Mouse (Mus musculus) ovary, postnatal 10 days (tissue): Measurements from ENCODE around the gene Tpbg.
"Not testable (repeated sequence)": the region's sequence is repeated elsewhere in the genome, so short reads cannot be mapped to it uniquely, and the experiment has no call there.

Experiments used
- DNase-seq: peaks from one replicate; pipeline ENCODE4 v3.0.0; 2022; ENCODE audit warnings: low spot score

The Tpbg gene

GRCm38 (mm10) chr9:85842351-85843011 is at the start of gene Tpbg:
Tpbg (plus strand) TSS chr9:85842380.
- DNase-seq = peak; percentile 57

GRCm38 (mm10) chr9:85801986-85802385 is 40.2 kb upstream of the Tpbg start:
- DNase-seq = not testable (repeated sequence)

DNA sequence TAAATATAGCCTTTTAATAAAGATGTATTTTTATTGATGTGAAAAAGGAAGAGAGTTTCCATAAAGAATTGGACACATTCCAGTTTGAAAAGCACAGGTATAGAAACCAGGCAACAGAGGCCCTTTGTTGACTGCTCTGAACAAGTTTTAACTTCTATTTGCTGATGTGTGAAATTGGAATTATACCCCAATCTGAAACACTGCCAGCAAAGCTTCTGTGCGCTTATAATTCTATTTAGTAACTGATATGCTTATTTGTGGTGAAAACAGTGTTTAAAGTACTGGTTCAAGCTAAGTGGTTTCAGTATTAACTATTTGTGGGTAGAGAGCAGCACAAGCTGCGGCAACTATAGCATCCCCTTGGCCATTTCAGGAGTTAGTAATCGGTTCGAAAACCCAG is 39.6 kb upstream of the Tpbg start:
- no peak for DNase-seq

- no peak for DNase-seq
Measured at GRCm38 (mm10) chr9:85806411-85806810, 35.8 kb upstream of the Tpbg start.

GRCm38 (mm10) chr9:85809246-85809645 is 32.9 kb upstream of the Tpbg start:
- no peak for DNase-seq

DNA sequence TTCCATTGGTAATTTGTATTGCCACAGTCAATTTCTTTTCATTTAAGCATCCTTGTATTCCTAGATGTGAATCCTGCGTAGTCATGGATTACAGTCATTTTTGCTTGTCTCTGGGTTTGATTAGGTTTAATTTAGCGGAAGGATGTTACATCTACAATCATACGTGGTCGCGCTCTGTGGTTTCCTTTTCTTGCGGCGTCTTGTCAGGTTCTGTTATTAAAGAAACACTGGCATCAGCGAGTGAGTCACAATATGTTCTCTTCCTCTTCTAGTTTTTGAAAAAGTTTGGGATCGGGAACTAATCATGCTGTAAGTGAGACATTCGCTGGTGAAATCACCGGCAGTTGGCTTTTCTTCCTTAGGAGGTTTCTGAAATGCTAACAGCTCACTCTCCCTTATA is 21.4 kb upstream of the Tpbg start:
- no peak for DNase-seq

DNA sequence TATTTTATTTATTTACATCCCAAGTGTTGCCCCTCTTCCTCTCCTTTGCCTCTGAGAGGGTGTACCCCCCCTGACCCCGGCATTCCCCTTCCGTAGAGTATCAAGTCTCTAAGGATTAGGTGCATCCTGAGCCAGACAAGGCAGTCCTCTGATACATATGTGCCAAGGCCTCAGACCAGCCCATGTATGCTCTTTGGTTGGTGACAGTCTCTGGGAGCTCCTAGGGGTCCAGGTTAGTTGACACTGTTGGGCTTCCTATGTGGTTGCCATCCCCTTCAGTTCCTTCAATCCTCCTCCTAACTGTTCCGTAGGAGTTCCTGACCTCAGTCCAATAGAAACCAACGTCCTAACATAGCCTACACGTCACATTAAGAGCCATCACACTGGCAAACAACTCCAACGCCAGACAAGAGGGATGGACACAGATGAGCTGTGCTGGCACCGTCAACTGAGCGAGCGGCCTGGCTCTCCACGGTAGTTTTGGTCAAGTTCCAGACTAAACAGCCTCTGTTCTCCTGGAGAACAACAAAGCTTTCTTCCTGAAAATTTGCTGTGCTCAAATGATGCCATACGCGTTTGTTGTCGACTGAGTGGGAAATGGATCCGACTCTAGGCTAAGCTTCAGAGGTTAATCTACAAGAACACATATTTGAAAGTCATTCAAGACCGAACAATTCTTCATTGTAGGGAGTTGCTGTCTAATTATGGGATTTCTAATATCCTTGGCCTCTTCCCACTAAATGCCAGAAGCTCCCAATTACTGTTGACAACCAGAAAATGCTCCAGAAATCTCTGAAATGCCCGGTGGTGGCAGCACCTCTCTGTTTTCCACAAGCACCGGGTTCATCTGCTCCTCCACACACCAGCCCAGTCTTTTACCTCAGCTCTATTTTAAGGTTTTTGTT is 6.4 kb upstream of the Tpbg start:
- no peak for DNase-seq

GRCm38 (mm10) chr9:85839626-85840025 is 2.6 kb upstream of the Tpbg start:
- DNase-seq = no peak

- peak; percentile 9 for DNase-seq
Measured at GRCm38 (mm10) chr9:85841891-85842290, 289 bp upstream of the Tpbg start.

- DNase-seq = peak; percentile 46
Measured at GRCm38 (mm10) chr9:85843031-85843890, 1.1 kb downstream of the Tpbg start.

DNA sequence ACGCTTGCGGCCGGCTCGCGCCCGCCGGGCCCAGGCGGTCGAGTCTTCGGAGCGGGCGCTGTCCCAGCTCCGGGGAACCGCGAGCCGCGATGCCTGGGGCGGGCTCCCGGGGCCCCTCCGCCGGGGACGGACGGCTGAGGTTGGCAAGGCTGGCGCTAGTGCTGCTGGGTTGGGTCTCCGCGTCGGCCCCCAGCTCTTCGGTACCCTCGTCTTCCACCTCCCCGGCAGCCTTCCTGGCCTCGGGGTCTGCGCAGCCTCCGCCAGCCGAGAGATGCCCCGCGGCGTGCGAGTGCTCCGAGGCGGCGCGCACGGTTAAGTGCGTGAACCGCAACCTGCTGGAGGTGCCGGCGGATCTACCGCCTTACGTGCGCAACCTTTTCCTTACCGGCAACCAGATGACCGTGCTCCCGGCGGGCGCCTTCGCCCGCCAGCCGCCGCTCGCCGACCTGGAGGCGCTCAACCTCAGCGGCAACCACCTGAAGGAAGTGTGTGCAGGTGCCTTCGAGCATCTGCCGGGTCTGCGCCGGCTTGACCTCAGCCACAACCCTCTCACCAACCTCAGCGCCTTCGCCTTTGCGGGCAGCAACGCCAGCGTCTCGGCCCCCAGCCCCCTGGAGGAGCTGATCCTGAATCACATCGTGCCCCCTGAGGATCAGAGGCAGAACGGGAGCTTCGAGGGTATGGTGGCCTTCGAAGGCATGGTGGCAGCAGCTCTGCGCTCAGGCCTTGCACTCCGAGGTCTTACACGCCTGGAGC is 1.9 kb downstream of the Tpbg start:
- DNase-seq = no peak

DNA sequence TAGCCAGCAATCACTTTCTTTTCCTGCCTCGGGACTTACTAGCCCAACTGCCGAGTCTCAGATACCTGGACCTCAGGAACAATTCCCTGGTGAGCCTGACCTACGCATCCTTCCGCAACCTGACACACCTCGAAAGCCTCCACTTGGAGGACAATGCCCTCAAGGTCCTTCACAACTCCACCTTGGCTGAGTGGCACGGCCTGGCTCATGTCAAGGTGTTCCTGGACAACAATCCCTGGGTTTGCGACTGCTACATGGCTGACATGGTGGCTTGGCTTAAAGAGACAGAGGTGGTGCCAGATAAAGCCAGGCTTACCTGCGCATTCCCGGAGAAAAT is 2.4 kb downstream of the Tpbg start:
- DNase-seq = no peak

- no peak for DNase-seq
Measured at GRCm38 (mm10) chr9:85846186-85846585, 4.0 kb downstream of the Tpbg start.

DNA sequence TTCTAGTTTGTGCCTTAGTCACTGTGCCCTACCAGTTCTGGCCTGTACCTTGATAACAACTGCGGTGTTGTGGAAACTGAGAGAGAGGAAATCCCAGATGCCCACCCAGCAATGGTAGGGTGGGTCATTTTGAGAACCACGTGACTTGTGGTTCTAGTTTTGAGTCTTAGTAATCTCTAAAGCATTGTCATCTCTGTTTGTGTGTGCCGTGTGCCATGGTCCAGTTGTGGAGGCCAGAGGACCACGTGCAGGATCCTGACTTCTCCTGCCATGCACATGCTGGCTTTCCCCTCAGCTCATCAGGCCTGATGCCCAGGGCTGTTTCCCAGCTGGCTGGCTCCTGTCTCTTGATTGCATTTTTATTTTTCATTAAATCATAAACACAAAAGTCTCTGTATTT is 12.6 kb downstream of the Tpbg start:
- DNase-seq = no peak

- DNase-seq = no peak
Measured at GRCm38 (mm10) chr9:85856511-85856910, 14.3 kb downstream of the Tpbg start.

- DNase-seq = no peak
Measured at GRCm38 (mm10) chr9:85861065-85861464, 18.9 kb downstream of the Tpbg start.

DNA sequence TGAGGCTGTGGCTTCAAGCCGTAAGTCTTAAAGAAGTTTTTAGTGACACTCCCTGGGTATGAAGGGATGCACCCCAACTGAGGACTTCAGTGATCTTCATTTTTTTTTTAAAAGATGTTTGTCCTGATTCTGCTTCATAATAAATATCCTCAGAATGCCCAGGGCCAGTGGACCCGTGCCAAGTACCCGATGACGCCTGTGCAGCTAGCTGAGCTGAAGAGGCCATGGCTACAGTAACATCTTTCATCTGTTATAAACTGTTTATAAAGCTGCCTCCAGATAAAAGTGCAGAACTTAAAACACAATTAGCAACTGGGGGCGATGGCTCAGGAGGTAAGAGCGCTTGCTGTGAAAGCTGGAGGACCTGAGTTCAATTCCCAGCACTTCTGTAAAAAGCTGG is 20.4 kb downstream of the Tpbg start:
- no peak for DNase-seq

DNA sequence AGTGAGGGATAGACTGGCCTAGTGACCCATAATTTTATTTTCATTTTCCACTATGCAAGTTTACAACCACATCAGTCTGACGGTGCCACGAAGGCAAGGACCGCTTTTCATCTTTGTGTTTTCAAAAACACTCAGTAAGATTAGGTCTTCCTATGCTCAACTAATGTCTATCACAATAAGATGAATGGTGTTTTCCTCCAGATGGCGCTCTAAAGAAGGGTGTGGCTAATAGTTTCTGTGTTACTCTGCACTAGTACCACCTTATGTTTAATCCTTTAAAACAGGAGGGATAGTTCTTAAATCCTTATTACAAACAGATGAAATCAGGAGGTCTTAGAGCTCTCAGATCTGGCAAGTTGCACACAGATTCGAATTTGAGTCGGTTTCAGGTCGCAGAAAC is 30.7 kb downstream of the Tpbg start:
- no peak for DNase-seq

DNA sequence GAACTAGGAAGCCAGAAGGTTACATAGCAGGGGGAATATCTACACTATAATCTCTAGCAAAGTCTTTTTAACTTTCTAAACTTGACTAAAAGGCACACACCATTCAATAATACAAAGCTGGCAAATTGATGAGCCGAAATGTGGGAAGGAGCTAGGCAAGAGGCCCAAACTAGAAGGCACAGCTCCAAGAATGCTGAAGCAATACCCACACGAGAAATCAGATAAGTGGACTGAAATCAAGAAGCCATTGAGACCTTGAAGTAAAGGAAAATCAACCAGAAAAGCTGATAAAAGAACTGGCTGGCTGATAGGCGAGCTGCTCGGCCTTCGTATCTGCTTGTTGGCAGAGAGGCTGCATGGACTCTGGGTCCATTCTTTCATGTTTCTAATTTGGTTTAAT is 51.5 kb downstream of the Tpbg start:
- DNase-seq = no peak
